Mouse (Mus musculus): ENCODE data around the gene Lpcat2b. TPM values are rescaled to one million over a fixed set of nuclear protein-coding genes. Genes with fewer than 3 reads are reported as not detected.
A peak's percentile ranks its signal among the peaks of the same experiment; 100 is the strongest.
"Not testable (repeated sequence)": the region's sequence is repeated elsewhere in the genome, so short reads cannot be mapped to it uniquely, and the experiment has no call there.

Gene Lpcat2b
- not detected in 2 replicates for polyA plus RNA-seq (2011; ENCODE audit: insufficient read length, low read depth, missing spikeins)

- Histone ChIP-seq H3K27ac (ENCODE audit: insufficient read depth, low read length) (no peak within 1 kb of the TSS), H3K4me3 (ENCODE audit: insufficient read depth, low read length) (no peak within 1 kb of the TSS), H3K4me1 (ENCODE audit: control insufficient read depth, insufficient read depth, low read length) (no peaks in the 10 kb centered on the region)
- TF ChIP-seq POLR2A (IDR thresholded peaks at IDR 0.05; ENCODE audit: low read depth, low read length) (no peak), CTCF (IDR thresholded peaks at IDR 0.05; ENCODE audit: borderline replicate concordance, insufficient read depth, low read length) (no peak)
Observed at GRCm38 (mm10) chr5:107431249-107431648, at the start of gene Lpcat2b. Gene Lpcat2b (plus strand): TSS chr5:107431549.

GRCm38 (mm10) chr5:107386448-107386847, 44.9 kb upstream of the Lpcat2b start:
- H3K4me3 ChIP-seq (ENCODE audit: insufficient read depth, low read length); H3K27ac ChIP-seq (ENCODE audit: insufficient read depth, low read length); H3K4me1 ChIP-seq (ENCODE audit: control insufficient read depth, insufficient read depth, low read length): not testable (repeated sequence)

- TF ChIP-seq POLR2A (IDR thresholded peaks at IDR 0.05; ENCODE audit: low read depth, low read length) = no peak
- no peak for TF ChIP-seq CTCF (IDR thresholded peaks at IDR 0.05; ENCODE audit: borderline replicate concordance, insufficient read depth, low read length)
- Histone ChIP-seq H3K4me1 (ENCODE audit: control insufficient read depth, insufficient read depth, low read length) (no peaks in the 10 kb centered on the region), H3K27ac (ENCODE audit: insufficient read depth, low read length) (no peak overlapping the region), H3K4me3 (ENCODE audit: insufficient read depth, low read length) (no peak overlapping the region)
Observed at GRCm38 (mm10) chr5:107387788-107388187, 43.6 kb upstream of the Lpcat2b start.

GRCm38 (mm10) chr5:107389373-107389772, 42.0 kb upstream of the Lpcat2b start:
- H3K27ac ChIP-seq (ENCODE audit: insufficient read depth, low read length) = no peak overlapping the region
- no peaks in the 10 kb centered on the region for H3K4me1 ChIP-seq (ENCODE audit: control insufficient read depth, insufficient read depth, low read length)
- no peak for TF ChIP-seq POLR2A (IDR thresholded peaks at IDR 0.05; ENCODE audit: low read depth, low read length)
- no peak for TF ChIP-seq CTCF (IDR thresholded peaks at IDR 0.05; ENCODE audit: borderline replicate concordance, insufficient read depth, low read length)
- no peak overlapping the region for H3K4me3 ChIP-seq (ENCODE audit: insufficient read depth, low read length)

GRCm38 (mm10) chr5:107394437-107394836, 36.9 kb upstream of the Lpcat2b start:
- TF ChIP-seq POLR2A (IDR thresholded peaks at IDR 0.05; ENCODE audit: low read depth, low read length) = no peak
- no peak for TF ChIP-seq CTCF (IDR thresholded peaks at IDR 0.05; ENCODE audit: borderline replicate concordance, insufficient read depth, low read length)
- Histone ChIP-seq H3K4me1 (ENCODE audit: control insufficient read depth, insufficient read depth, low read length) (no peaks in the 10 kb centered on the region), H3K27ac (ENCODE audit: insufficient read depth, low read length) (no peak overlapping the region), H3K4me3 (ENCODE audit: insufficient read depth, low read length) (no peak overlapping the region)

- Histone ChIP-seq H3K4me3 (ENCODE audit: insufficient read depth, low read length) (peak within 1 kb of the TSS; percentile 32), H3K4me1 (ENCODE audit: control insufficient read depth, insufficient read depth, low read length) (no peaks in the 10 kb centered on the region), H3K27ac (ENCODE audit: insufficient read depth, low read length) (no peak within 1 kb of the TSS)
- no peak for TF ChIP-seq POLR2A (IDR thresholded peaks at IDR 0.05; ENCODE audit: low read depth, low read length)
- no peak for TF ChIP-seq CTCF (IDR thresholded peaks at IDR 0.05; ENCODE audit: borderline replicate concordance, insufficient read depth, low read length)
Observed at GRCm38 (mm10) chr5:107402436-107402835, 28.9 kb upstream of the Lpcat2b start, which contains the start of gene Ephx4. Gene Ephx4 (plus strand): TSS chr5:107402736.

- TF ChIP-seq POLR2A (IDR thresholded peaks at IDR 0.05; ENCODE audit: low read depth, low read length) (no peak), CTCF (IDR thresholded peaks at IDR 0.05; ENCODE audit: borderline replicate concordance, insufficient read depth, low read length) (no peak)
- Histone ChIP-seq H3K4me1 (ENCODE audit: control insufficient read depth, insufficient read depth, low read length) (no peaks in the 10 kb centered on the region), H3K4me3 (ENCODE audit: insufficient read depth, low read length) (peak overlapping the region; percentile 32), H3K27ac (ENCODE audit: insufficient read depth, low read length) (no peak overlapping the region)
Observed at GRCm38 (mm10) chr5:107403011-107403946, 28.1 kb upstream of the Lpcat2b start.

GRCm38 (mm10) chr5:107403947-107404684, 27.2 kb upstream of the Lpcat2b start:
- Histone ChIP-seq H3K4me1 (ENCODE audit: control insufficient read depth, insufficient read depth, low read length) (no peaks in the 10 kb centered on the region), H3K27ac (ENCODE audit: insufficient read depth, low read length) (no peak overlapping the region), H3K4me3 (ENCODE audit: insufficient read depth, low read length) (peak overlapping the region; percentile 32)
- TF ChIP-seq CTCF (IDR thresholded peaks at IDR 0.05; ENCODE audit: borderline replicate concordance, insufficient read depth, low read length) = no peak
- TF ChIP-seq POLR2A (IDR thresholded peaks at IDR 0.05; ENCODE audit: low read depth, low read length) = no peak

GRCm38 (mm10) chr5:107405361-107405760, 26.0 kb upstream of the Lpcat2b start:
- TF ChIP-seq POLR2A (IDR thresholded peaks at IDR 0.05; ENCODE audit: low read depth, low read length) (no peak), CTCF (IDR thresholded peaks at IDR 0.05; ENCODE audit: borderline replicate concordance, insufficient read depth, low read length) (no peak)
- no peak overlapping the region for H3K27ac ChIP-seq (ENCODE audit: insufficient read depth, low read length)
- H3K4me3 ChIP-seq (ENCODE audit: insufficient read depth, low read length) = no peak overlapping the region
- no peaks in the 10 kb centered on the region for H3K4me1 ChIP-seq (ENCODE audit: control insufficient read depth, insufficient read depth, low read length)

GRCm38 (mm10) chr5:107410305-107410704, 21.0 kb upstream of the Lpcat2b start:
- H3K4me3 ChIP-seq (ENCODE audit: insufficient read depth, low read length) = no peak overlapping the region
- TF ChIP-seq CTCF (IDR thresholded peaks at IDR 0.05; ENCODE audit: borderline replicate concordance, insufficient read depth, low read length) (no peak), POLR2A (IDR thresholded peaks at IDR 0.05; ENCODE audit: low read depth, low read length) (no peak)

More at GRCm38 (mm10) chr5:107410305-107410704, 21.0 kb upstream of the Lpcat2b start:
- Histone ChIP-seq H3K27ac (ENCODE audit: insufficient read depth, low read length) (no peak overlapping the region), H3K4me1 (ENCODE audit: control insufficient read depth, insufficient read depth, low read length) (no peaks in the 10 kb centered on the region)
